ENCODE assay signal across 15 mouse cellular contexts in genomic region chr4:14261738-14262081, GRCm38 (mm10).
DNase-seq lines count a peak whose midpoint lies in the region; ATAC-seq and TF ChIP-seq lines count a peak whose summit lies in the region.
"Had no signal": no experiment of that assay in that cellular context is flagged by ENCODE, and none has a peak within 500 bp of the region (broad histone marks: within the 10 kb centered on the region; RNA-seq: fewer than 3 reads in every experiment).

No protein-coding gene starts in this region.

- no peaks in the 10 kb centered on the region for H3K4me1 ChIP-seq in embryonic facial prominence, embryonic 11.5 days (ENCODE audit: control insufficient read depth, insufficient read depth, low read length)
- peaks cover 18% of the 10 kb centered on the region for H3K4me1 ChIP-seq in limb, embryonic 14.5 days (ENCODE audit: control insufficient read depth, insufficient read depth, low read length)
- no peaks in the 10 kb centered on the region for H3K4me1 ChIP-seq in lung, postnatal 0 days (ENCODE audit: insufficient read depth, low read depth, low read length)
- H3K4me1 ChIP-seq: heart, embryonic 12.5 days; liver, embryonic 12.5 days had no signal

- H3K4me2 ChIP-seq in embryonic facial prominence, embryonic 11.5 days (ENCODE audit: low read depth, low read length) = no peak overlapping the region
- peak overlapping the region; percentile 33 for H3K4me2 ChIP-seq in limb, embryonic 14.5 days (replicated peaks; ENCODE audit: low read depth, low read length, severe bottlenecking)
- H3K4me2 ChIP-seq in lung, postnatal 0 days (replicated peaks; ENCODE audit: low read depth, low read length) = no peak overlapping the region
- H3K4me2 ChIP-seq: liver, embryonic 12.5 days had no signal

- H3K9me3 ChIP-seq in embryonic facial prominence, embryonic 11.5 days (replicated peaks; ENCODE audit: control insufficient read depth, low read length) = no peaks in the 10 kb centered on the region
- H3K9me3 ChIP-seq in limb, embryonic 14.5 days (ENCODE audit: control insufficient read depth, low read length) = no peaks in the 10 kb centered on the region
- no peaks in the 10 kb centered on the region for H3K9me3 ChIP-seq in lung, postnatal 0 days (ENCODE audit: low read length)
- H3K9me3 ChIP-seq: heart, embryonic 12.5 days; liver, embryonic 12.5 days had no signal

- TF ChIP-seq CTCF in brain, embryonic 14.5 days (IDR thresholded peaks at IDR 0.05; ENCODE audit: borderline replicate concordance, extremely low read depth, insufficient read depth, insufficient read length) = no peak
- no peak for TF ChIP-seq CTCF in lung, postnatal 0 days (IDR thresholded peaks at IDR 0.05)

- H3K4me3 ChIP-seq in embryonic facial prominence, embryonic 11.5 days (ENCODE audit: low read depth, low read length) = no peak overlapping the region
- no peak overlapping the region for H3K4me3 ChIP-seq in limb, embryonic 14.5 days (replicated peaks; ENCODE audit: low read length)
- H3K4me3 ChIP-seq in lung, postnatal 0 days (ENCODE audit: low read depth, low read length) = no peak overlapping the region
- H3K4me3 ChIP-seq: heart, embryonic 12.5 days; liver, embryonic 12.5 days had no signal

- no peak for TF ChIP-seq EP300 in lung, postnatal 0 days (IDR thresholded peaks at IDR 0.05)

- no peak for TF ChIP-seq POLR2A in brain, embryonic 14.5 days (IDR thresholded peaks at IDR 0.05; ENCODE audit: borderline replicate concordance, extremely low read depth, insufficient read depth, insufficient read length, poor library complexity, severe bottlenecking)
- TF ChIP-seq POLR2A in limb, embryonic 14.5 days (IDR thresholded peaks at IDR 0.05; ENCODE audit: borderline replicate concordance, extremely low read depth, insufficient read depth, insufficient read length) = no peak

- H3K27ac ChIP-seq in embryonic facial prominence, embryonic 11.5 days (replicated peaks; ENCODE audit: low read depth, low read length) = peak overlapping the region; percentile 67
- H3K27ac ChIP-seq in limb, embryonic 14.5 days (replicated peaks; ENCODE audit: low read depth, low read length) = 0 out of 2 replicates have a peak overlapping the region, but pooled peaks have one; percentile 28
- H3K27ac ChIP-seq in lung, postnatal 0 days (ENCODE audit: low read length) = no peak overlapping the region
- H3K27ac ChIP-seq: liver, embryonic 12.5 days; stomach, postnatal 0 days had no signal

- no peak for ATAC-seq in embryonic facial prominence, embryonic 11.5 days (replicated peaks; ENCODE audit: insufficient number of reproducible peaks, low FRiP score, low TSS enrichment, low read depth)
- ATAC-seq in limb, embryonic 14.5 days (ENCODE audit: low FRiP score, low read depth) = 0 out of 2 replicates have a peak, but pooled peaks have one; percentile 15
- no peak for ATAC-seq in lung, postnatal 0 days
- ATAC-seq: liver, embryonic 12.5 days had no signal

- H3K36me3 ChIP-seq in embryonic facial prominence, embryonic 11.5 days (replicated peaks; ENCODE audit: control insufficient read depth, insufficient read depth, low read depth, low read length) = no peaks in the 10 kb centered on the region
- no peaks in the 10 kb centered on the region for H3K36me3 ChIP-seq in limb, embryonic 14.5 days (ENCODE audit: control insufficient read depth, insufficient read depth, low read length)
- H3K36me3 ChIP-seq in lung, postnatal 0 days (ENCODE audit: insufficient read depth, low read length) = no peaks in the 10 kb centered on the region
- H3K36me3 ChIP-seq: heart, embryonic 12.5 days; liver, embryonic 12.5 days had no signal

- no peaks in the 10 kb centered on the region for H3K27me3 ChIP-seq in embryonic facial prominence, embryonic 11.5 days (ENCODE audit: control insufficient read depth, insufficient read depth, low read length)
- no peaks in the 10 kb centered on the region for H3K27me3 ChIP-seq in limb, embryonic 14.5 days (ENCODE audit: control insufficient read depth, insufficient read depth, low read length)
- no peaks in the 10 kb centered on the region for H3K27me3 ChIP-seq in lung, postnatal 0 days (replicated peaks; ENCODE audit: insufficient read depth, low read length)
- H3K27me3 ChIP-seq: heart, embryonic 12.5 days; liver, embryonic 12.5 days had no signal

- H3K9ac ChIP-seq in embryonic facial prominence, embryonic 11.5 days (replicated peaks; ENCODE audit: low read length) = no peak overlapping the region
- H3K9ac ChIP-seq in limb, embryonic 14.5 days (ENCODE audit: low read depth, low read length, severe bottlenecking) = no peak overlapping the region
- H3K9ac ChIP-seq in lung, postnatal 0 days (replicated peaks; ENCODE audit: low read depth) = no peak overlapping the region
- H3K9ac ChIP-seq: heart, embryonic 12.5 days; liver, embryonic 12.5 days had no signal

- peak; percentile 49 for DNase-seq in brain, embryonic 14.5 days (ENCODE audit: low read depth)
- DNase-seq in embryonic facial prominence, embryonic 11.5 days (ENCODE audit: low spot score) = peak; percentile 67
- DNase-seq in forelimb bud, embryonic 11.5 days (ENCODE audit: low read depth, low spot score) = peak; percentile 21
- DNase-seq in limb, embryonic 14.5 days (ENCODE audit: low spot score) = no peak
- no peak for DNase-seq in adrenal gland, postnatal 36 days
- DNase-seq in lung, postnatal 0 days (ENCODE audit: low spot score) = no peak
- no peak for DNase-seq in B cell, adult 2 months
- DNase-seq: cerebellum, adult 9-11 months; gastrocnemius, postnatal 14 days; kidney, postnatal 14 days; layer of hippocampus, postnatal 36 days; thymus, postnatal 4 days had no signal

- WGBS in embryonic facial prominence, embryonic 11.5 days = 16% methylated on average over 3 of the region's 3 CpGs
- 12% methylated on average over 3 of the region's 3 CpGs for WGBS in limb, embryonic 14.5 days
- WGBS in lung, postnatal 0 days = 58% methylated on average over 3 of the region's 3 CpGs

Comparison
In these comparisons a context has a peak if more than half of its experiments do, and no peak if none do; other contexts are left out.
1. DNase-seq: peak in brain, embryonic 14.5 days (single experiment), embryonic facial prominence, embryonic 11.5 days (single experiment) and forelimb bud, embryonic 11.5 days (single experiment); none in limb, embryonic 14.5 days (single experiment), adrenal gland, postnatal 36 days (0 of 2), lung, postnatal 0 days (single experiment) and B cell, adult 2 months (0 of 2).